Mouse (Mus musculus): ENCODE data around the gene Oxld1.

GRCm38 (mm10) chr11:120417852-120418251, 40.0 kb downstream of the Oxld1 start:
- TF ChIP-seq MAZ (IDR thresholded peaks at IDR 0.05; ENCODE audit: low read depth, low read length) (no peak), SIN3A (IDR thresholded peaks at IDR 0.05; ENCODE audit: low read length) (no peak), MAFK (IDR thresholded peaks at IDR 0.05; ENCODE audit: insufficient replicate concordance, low read length) (no peak), CTCF (conservative IDR thresholded peaks at IDR 0.05 in 1 of 2, IDR thresholded peaks at IDR 0.05 in 1 of 2; ENCODE audit: low read depth in 2 of 2, low read length in 2 of 2) (no peak), POLR2A (IDR thresholded peaks at IDR 0.05; ENCODE audit: low read depth, low read length) (no peak), EP300 (IDR thresholded peaks at IDR 0.05; ENCODE audit: low read length) (no peak), TCF12 (IDR thresholded peaks at IDR 0.05; ENCODE audit: low read depth, low read length) (no peak), ZMIZ1 (IDR thresholded peaks at IDR 0.05; ENCODE audit: low read depth, low read length) (no peak), USF1 (IDR thresholded peaks at IDR 0.05; ENCODE audit: low read depth, low read length) (no peak), KAT2A (IDR thresholded peaks at IDR 0.05; ENCODE audit: insufficient replicate concordance, low read length) (no peak), MXI1 (IDR thresholded peaks at IDR 0.05; ENCODE audit: low read depth, low read length) (no peak), SMC3 (IDR thresholded peaks at IDR 0.05; ENCODE audit: low read depth, low read length) (no peak)

Data from CH12.LX (cell line).